Mouse (Mus musculus): ENCODE results near the gene Atp2b2. TPM values are rescaled to one million over a fixed set of nuclear protein-coding genes. Genes with fewer than 3 reads are reported as not detected.

The Atp2b2 gene
- polyA plus RNA-seq, 1 experiment from 2014 or later = 0.12 TPM

DNA sequence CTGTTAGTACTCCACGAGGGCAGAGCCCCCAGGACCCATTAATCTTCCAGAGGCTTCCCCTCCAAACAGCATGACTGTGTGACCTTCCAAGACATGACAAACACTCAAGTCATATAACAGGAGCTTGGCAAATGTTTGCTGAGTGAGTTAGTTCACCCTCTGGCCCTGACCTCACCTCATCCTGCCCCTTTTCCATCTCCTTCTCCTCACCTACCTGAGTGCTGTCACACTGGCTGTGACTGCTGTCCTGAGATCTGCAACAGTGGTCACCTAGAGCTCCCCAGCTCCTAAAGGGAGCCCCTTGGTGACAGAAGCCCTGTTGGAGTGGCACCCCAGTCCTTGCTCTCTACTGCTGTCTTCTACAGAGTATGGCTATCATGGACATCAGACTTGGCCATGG lies 31.8 kb upstream of the Atp2b2 start:
- WGBS = 20% methylated on average over 1 of the region's 1 CpGs
- no peak for TF ChIP-seq CTCF (IDR thresholded peaks at IDR 0.05; ENCODE audit: low read depth)
- ATAC-seq (replicated peaks; ENCODE audit: low FRiP score, low read depth) (no peak), DNase-seq (ENCODE audit: low spot score) (no peak)
- Histone ChIP-seq H3K4me1 (replicated peaks; ENCODE audit: insufficient read depth, low read length) (no peaks in the 10 kb centered on the region), H3K9me3 (replicated peaks; ENCODE audit: low read length) (no peaks in the 10 kb centered on the region), H3K4me3 (replicated peaks; ENCODE audit: low read depth, low read length) (no peak overlapping the region), H3K4me2 (ENCODE audit: low read length) (no peak overlapping the region), H3K27me3 (ENCODE audit: insufficient read depth, low read length) (no peaks in the 10 kb centered on the region), H3K36me3 (ENCODE audit: insufficient read depth, low read length) (no peaks in the 10 kb centered on the region), H3K27ac (no peak overlapping the region), H3K9ac (ENCODE audit: low read depth, low read length) (no peak overlapping the region)

DNA sequence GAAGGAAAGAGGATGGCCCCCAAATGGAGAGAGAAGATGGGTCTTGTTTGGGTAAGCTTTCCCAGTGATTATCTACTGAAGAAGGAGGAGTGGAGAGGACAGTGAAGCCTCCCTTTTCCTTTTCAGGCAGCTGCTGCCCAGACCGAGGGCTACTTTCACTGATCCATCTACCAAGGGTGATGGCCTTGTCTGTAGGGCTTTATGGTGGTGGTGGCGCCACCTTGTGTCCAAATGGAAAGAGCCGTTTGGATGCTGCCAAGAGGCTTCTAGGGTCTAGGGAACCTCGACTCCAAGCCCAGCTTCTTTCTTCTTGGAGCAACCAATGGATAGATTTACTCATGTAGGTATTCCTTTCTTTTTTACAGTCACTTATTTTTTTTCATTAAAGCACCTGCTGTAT lies 29.2 kb upstream of the Atp2b2 start:
- H3K27ac ChIP-seq = no peak overlapping the region
- H3K4me1 ChIP-seq (replicated peaks; ENCODE audit: insufficient read depth, low read length) = no peaks in the 10 kb centered on the region
- no peaks in the 10 kb centered on the region for H3K9me3 ChIP-seq (replicated peaks; ENCODE audit: low read length)
- H3K27me3 ChIP-seq (ENCODE audit: insufficient read depth, low read length) = no peaks in the 10 kb centered on the region
- WGBS = 6% methylated on average over 4 of the region's 4 CpGs
- no peak overlapping the region for H3K9ac ChIP-seq (ENCODE audit: low read depth, low read length)
- DNase-seq (ENCODE audit: low spot score) = peak; percentile 62
- no peaks in the 10 kb centered on the region for H3K36me3 ChIP-seq (ENCODE audit: insufficient read depth, low read length)
- H3K4me2 ChIP-seq (ENCODE audit: low read length) = no peak overlapping the region
- no peak overlapping the region for H3K4me3 ChIP-seq (replicated peaks; ENCODE audit: low read depth, low read length)
- TF ChIP-seq CTCF (IDR thresholded peaks at IDR 0.05; ENCODE audit: low read depth) = peak; percentile 85
- no peak for ATAC-seq (replicated peaks; ENCODE audit: low FRiP score, low read depth)

DNA sequence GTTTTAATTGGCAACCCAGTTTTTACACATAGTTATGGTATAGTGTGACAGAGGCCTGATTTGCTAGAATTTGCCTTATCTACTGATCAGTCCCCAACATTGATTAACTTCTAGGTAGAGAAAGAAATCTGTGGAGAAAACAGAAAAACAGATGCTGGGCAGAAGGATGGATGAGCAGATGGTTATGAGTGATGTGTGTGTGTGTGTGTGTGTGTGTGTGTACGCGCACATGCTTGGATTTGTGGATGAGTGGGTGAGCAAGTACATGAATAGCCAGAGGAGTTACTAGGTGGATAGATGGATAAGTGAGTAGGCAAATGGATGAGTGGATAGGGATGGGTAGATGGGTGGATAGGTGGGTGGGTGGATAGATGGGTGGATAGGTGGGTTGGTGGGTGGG lies 20.7 kb upstream of the Atp2b2 start:
- Histone ChIP-seq H3K27me3 (ENCODE audit: insufficient read depth, low read length) (no peaks in the 10 kb centered on the region; the same call in 1 of the 2 replicates), H3K27ac (no peak overlapping the region), H3K4me3 (replicated peaks; ENCODE audit: low read depth, low read length) (no peak overlapping the region), H3K9me3 (replicated peaks; ENCODE audit: low read length) (no peaks in the 10 kb centered on the region), H3K4me1 (replicated peaks; ENCODE audit: insufficient read depth, low read length) (no peaks in the 10 kb centered on the region), H3K36me3 (ENCODE audit: insufficient read depth, low read length) (no peaks in the 10 kb centered on the region), H3K4me2 (ENCODE audit: low read length) (no peak overlapping the region), H3K9ac (ENCODE audit: low read depth, low read length) (no peak overlapping the region)
- TF ChIP-seq CTCF (IDR thresholded peaks at IDR 0.05; ENCODE audit: low read depth) = no peak
- DNase-seq (ENCODE audit: low spot score) (no peak), ATAC-seq (replicated peaks; ENCODE audit: low FRiP score, low read depth) (no peak)
- WGBS = 92% methylated on average over 2 of the region's 2 CpGs

DNA sequence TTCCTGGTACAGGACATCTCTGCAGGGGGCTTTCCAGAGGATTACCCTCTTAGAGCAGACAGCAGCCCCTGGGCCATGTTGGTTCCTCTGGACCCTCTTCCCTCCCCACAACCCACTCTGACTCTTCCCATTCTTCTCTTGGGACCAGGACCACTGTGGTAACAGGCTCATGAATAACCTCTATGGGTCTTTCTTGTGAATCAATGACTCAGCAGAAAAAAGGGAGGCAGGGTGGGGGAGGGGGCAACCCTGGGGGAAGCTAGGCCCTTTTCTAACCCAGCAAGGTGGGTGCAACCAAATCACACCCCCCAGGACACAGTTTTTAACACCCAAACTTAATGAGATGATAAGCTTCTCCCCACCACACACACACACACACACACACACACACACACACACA lies 20.3 kb upstream of the Atp2b2 start:
- no peak for TF ChIP-seq CTCF (IDR thresholded peaks at IDR 0.05; ENCODE audit: low read depth)
- no peak for ATAC-seq (replicated peaks; ENCODE audit: low FRiP score, low read depth)
- no peak for DNase-seq (ENCODE audit: low spot score)
- no peak overlapping the region for H3K4me2 ChIP-seq (ENCODE audit: low read length)
- H3K27me3 ChIP-seq (ENCODE audit: insufficient read depth, low read length) = no peaks in the 10 kb centered on the region; the same call in 1 of the 2 replicates
- H3K9me3 ChIP-seq (replicated peaks; ENCODE audit: low read length) = no peaks in the 10 kb centered on the region
- no peak overlapping the region for H3K9ac ChIP-seq (ENCODE audit: low read depth, low read length)
- H3K4me3 ChIP-seq (replicated peaks; ENCODE audit: low read depth, low read length) = no peak overlapping the region
- no peaks in the 10 kb centered on the region for H3K36me3 ChIP-seq (ENCODE audit: insufficient read depth, low read length)
- no peaks in the 10 kb centered on the region for H3K4me1 ChIP-seq (replicated peaks; ENCODE audit: insufficient read depth, low read length)
- no peak overlapping the region for H3K27ac ChIP-seq

DNA sequence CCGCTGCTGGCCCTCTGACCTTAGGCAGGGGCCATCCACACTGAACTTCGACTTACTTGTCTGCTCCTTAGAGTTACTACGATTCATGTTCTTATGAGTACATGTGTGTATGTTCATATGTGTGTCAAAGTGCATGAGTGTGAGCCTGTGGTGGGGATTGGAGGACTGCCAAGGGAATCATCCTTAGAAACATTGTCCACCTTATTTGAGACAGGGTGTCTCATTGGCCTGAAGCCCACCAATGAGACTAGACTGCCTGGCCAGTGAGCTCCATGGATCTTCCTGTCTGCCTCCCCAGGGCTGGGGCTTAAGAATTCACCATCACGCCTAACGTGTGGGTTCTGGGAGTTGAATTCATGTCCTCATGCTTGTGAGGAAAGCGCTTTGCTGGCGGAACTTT lies 16.8 kb upstream of the Atp2b2 start:
- no peaks in the 10 kb centered on the region; the same call in 1 of the 2 replicates for H3K27me3 ChIP-seq (ENCODE audit: insufficient read depth, low read length)
- H3K4me3 ChIP-seq (replicated peaks; ENCODE audit: low read depth, low read length) = no peak overlapping the region
- H3K4me1 ChIP-seq (replicated peaks; ENCODE audit: insufficient read depth, low read length) = no peaks in the 10 kb centered on the region
- H3K9me3 ChIP-seq (replicated peaks; ENCODE audit: low read length) = no peaks in the 10 kb centered on the region
- ATAC-seq (replicated peaks; ENCODE audit: low FRiP score, low read depth) (no peak), DNase-seq (ENCODE audit: low spot score) (no peak)
- TF ChIP-seq CTCF (IDR thresholded peaks at IDR 0.05; ENCODE audit: low read depth) = no peak
- H3K4me2 ChIP-seq (ENCODE audit: low read length) = no peak overlapping the region
- no peaks in the 10 kb centered on the region for H3K36me3 ChIP-seq (ENCODE audit: insufficient read depth, low read length)
- 82% methylated on average over 7 of the region's 7 CpGs for WGBS
- H3K27ac ChIP-seq = no peak overlapping the region
- no peak overlapping the region for H3K9ac ChIP-seq (ENCODE audit: low read depth, low read length)

DNA sequence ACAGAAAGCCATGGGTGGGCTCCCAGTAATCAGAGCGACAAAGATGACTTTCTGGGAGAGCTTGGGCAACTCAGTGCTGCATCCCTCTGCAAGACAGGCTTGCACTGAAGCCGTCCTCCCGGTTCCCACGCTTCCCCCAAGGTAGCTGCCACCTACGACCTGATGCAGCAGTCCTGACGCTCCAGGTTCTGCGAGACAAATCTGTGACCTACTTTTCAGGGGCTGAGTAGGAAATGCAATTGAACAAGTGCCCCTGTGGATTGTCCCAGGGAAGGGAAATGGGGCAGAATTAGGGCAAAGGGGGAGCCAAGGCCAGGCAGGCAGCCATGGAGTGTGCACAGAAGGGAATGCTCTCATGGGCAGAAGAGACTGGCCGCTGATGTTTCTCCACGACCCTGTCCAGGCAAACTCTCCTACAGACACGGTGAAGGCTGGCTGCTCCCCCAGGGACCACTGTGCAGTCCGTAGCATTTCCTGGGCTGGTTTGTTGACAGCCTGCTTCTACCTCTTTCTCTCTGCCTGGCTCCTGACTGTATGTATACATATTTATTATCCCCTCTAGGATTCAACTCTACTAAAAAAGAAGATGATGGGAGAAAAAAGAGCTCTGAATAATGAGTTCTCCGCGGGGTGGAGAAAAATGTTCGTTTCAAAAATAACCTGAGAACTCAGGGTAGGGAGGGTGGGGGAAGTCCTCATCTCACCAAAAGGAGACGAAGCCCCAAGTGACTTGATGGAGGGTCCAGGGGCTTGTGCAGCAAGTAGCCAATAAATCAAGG lies 15.8 kb upstream of the Atp2b2 start:
- H3K36me3 ChIP-seq (ENCODE audit: insufficient read depth, low read length) = no peaks in the 10 kb centered on the region
- ATAC-seq (replicated peaks; ENCODE audit: low FRiP score, low read depth) = no peak
- no peak overlapping the region for H3K9ac ChIP-seq (ENCODE audit: low read depth, low read length)
- TF ChIP-seq CTCF (IDR thresholded peaks at IDR 0.05; ENCODE audit: low read depth) = no peak
- H3K9me3 ChIP-seq (replicated peaks; ENCODE audit: low read length) = no peaks in the 10 kb centered on the region
- WGBS = 62% methylated on average over 15 of the region's 15 CpGs
- no peak overlapping the region for H3K27ac ChIP-seq
- H3K4me2 ChIP-seq (ENCODE audit: low read length) = no peak overlapping the region
- no peak overlapping the region for H3K4me3 ChIP-seq (replicated peaks; ENCODE audit: low read depth, low read length)
- H3K27me3 ChIP-seq (ENCODE audit: insufficient read depth, low read length) = no peaks in the 10 kb centered on the region
- no peaks in the 10 kb centered on the region for H3K4me1 ChIP-seq (replicated peaks; ENCODE audit: insufficient read depth, low read length)
- DNase-seq (ENCODE audit: low spot score) = no peak

DNA sequence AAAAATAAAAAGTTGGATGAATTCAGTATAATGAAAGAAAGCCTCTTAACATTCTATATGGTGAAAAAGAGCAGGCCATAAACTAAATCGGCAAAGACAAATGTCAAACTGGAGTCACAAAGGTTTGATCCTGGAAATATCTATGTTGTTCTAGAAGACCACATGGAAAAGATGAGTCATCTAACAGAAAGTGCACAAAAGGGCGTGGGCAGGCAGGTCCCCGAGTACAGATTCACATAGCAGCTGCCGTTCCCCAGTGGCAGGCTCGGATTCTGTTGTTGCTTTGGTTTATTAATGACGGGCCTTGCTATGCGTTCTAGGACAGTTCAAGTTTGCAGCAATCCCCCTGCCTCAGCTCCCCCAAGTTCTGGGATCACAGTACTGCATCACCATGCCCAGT lies 12.9 kb upstream of the Atp2b2 start:
- Histone ChIP-seq H3K9me3 (replicated peaks; ENCODE audit: low read length) (no peaks in the 10 kb centered on the region), H3K4me3 (replicated peaks; ENCODE audit: low read depth, low read length) (no peak overlapping the region), H3K9ac (ENCODE audit: low read depth, low read length) (no peak overlapping the region), H3K36me3 (ENCODE audit: insufficient read depth, low read length) (no peaks in the 10 kb centered on the region), H3K4me2 (ENCODE audit: low read length) (no peak overlapping the region), H3K4me1 (replicated peaks; ENCODE audit: insufficient read depth, low read length) (no peaks in the 10 kb centered on the region), H3K27ac (no peak overlapping the region), H3K27me3 (ENCODE audit: insufficient read depth, low read length) (no peaks in the 10 kb centered on the region)
- WGBS = 69% methylated on average over 7 of the region's 7 CpGs
- DNase-seq (ENCODE audit: low spot score) = no peak
- ATAC-seq (replicated peaks; ENCODE audit: low FRiP score, low read depth) = no peak
- no peak for TF ChIP-seq CTCF (IDR thresholded peaks at IDR 0.05; ENCODE audit: low read depth)
